Mouse (Mus musculus) limb, embryonic 14.5 days (tissue): ENCODE results near the gene Sorbs2. TPM values are rescaled to one million over a fixed set of nuclear protein-coding genes. Genes with fewer than 3 reads are reported as not detected.

Experiments
- ATAC-seq: fragments of 200-750 bp; cut with Nextera tagmentation; 2 replicates; pipeline ENCODE4 v1.8.0; 2017; ENCODE audit warnings: low read depth, moderate number of reproducible peaks, moderate TSS enrichment; ENCODE audit not compliant: low FRiP score
- DNase-seq: peaks from one replicate; pipeline ENCODE4 v3.0.0-alpha.2; 2015; ENCODE audit warnings: low spot score
- H3K27ac ChIP-seq: fragments of 300-500 bp; sonication (generic); replicated peaks from 2 replicates; pipeline ENCODE4 v1.5.1; 2014; ENCODE audit warnings: low read depth, mild to moderate bottlenecking, low read length, moderate library complexity, mixed read lengths
- H3K27me3 ChIP-seq: fragments of 300-500 bp; sonication (generic); 2 replicates; pipeline ENCODE4 v1.6.1; 2014; ENCODE audit warnings: low read length, mixed read lengths; ENCODE audit not compliant: control insufficient read depth, insufficient read depth
- H3K36me3 ChIP-seq: fragments of 300-500 bp; sonication (generic); 2 replicates; pipeline ENCODE4 v1.6.1; 2014; ENCODE audit warnings: mild to moderate bottlenecking, low read length, moderate library complexity, mixed read lengths; ENCODE audit not compliant: control insufficient read depth, insufficient read depth
- H3K4me1 ChIP-seq: fragments of 300-500 bp; sonication (generic); 2 replicates; pipeline ENCODE4 v1.6.1; 2014; ENCODE audit warnings: antibody characterized with exemption, low read length, mixed read lengths; ENCODE audit not compliant: control insufficient read depth, insufficient read depth
- H3K4me2 ChIP-seq: fragments of 300-500 bp; sonication (generic); replicated peaks from 2 replicates; pipeline ENCODE4 v1.6.1; 2014; ENCODE audit warnings: low read depth, mild to moderate bottlenecking, low read length, moderate library complexity; ENCODE audit not compliant: severe bottlenecking
- H3K4me3 ChIP-seq: fragments of 300-500 bp; sonication (generic); replicated peaks from 2 replicates; pipeline ENCODE4 v1.5.1; 2014; ENCODE audit warnings: low read length
- H3K9ac ChIP-seq: fragments of 300-500 bp; sonication (generic); 2 replicates; pipeline ENCODE4 v1.6.1; 2014; ENCODE audit warnings: mild to moderate bottlenecking, low read depth, low read length, moderate library complexity; ENCODE audit not compliant: severe bottlenecking
- H3K9me3 ChIP-seq: fragments of 300-500 bp; sonication (generic); 2 replicates; pipeline ENCODE4 v1.6.1; 2016; ENCODE audit warnings: low read length; ENCODE audit not compliant: control insufficient read depth
- POLR2A ChIP-seq: fragments of 200-500 bp; IDR thresholded peaks from 2 replicates; pipeline ENCODE4 v1.8.0; 2012; ENCODE audit warnings: inconsistent platforms, mild to moderate bottlenecking, moderate library complexity, borderline replicate concordance; ENCODE audit not compliant: insufficient read depth, insufficient read length; ENCODE audit errors: extremely low read depth
- WGBS: fragments of 180-500 bp; shearing (Covaris S2); extraction: QIAGEN DNeasy Blood & Tissue Kit; methylation state at CpG from one replicate; pipeline ENCODE4 v1.1.7; 2014; 5-methylcytosine and 5-hydroxymethylcytosine counted together
- polyA plus RNA-seq, 2 experiments: library from polyadenylated mRNA; depleted of rRNA in 1 of 2; stranded (reverse) in 1 of 2; unstranded in 1 of 2; fragments of >200 nt; fragmentation: Nextera tagmentation in 1 of 2; extraction: Ambion mirVana in 1 of 2; gene quantifications; 2 replicates each; pipeline versions ENCODE4 v1.2.1 to v1.2.3; 2012 to 2014

The Sorbs2 gene
- polyA plus RNA-seq, 2 experiments: 52.7 to 54.1 TPM

DNA sequence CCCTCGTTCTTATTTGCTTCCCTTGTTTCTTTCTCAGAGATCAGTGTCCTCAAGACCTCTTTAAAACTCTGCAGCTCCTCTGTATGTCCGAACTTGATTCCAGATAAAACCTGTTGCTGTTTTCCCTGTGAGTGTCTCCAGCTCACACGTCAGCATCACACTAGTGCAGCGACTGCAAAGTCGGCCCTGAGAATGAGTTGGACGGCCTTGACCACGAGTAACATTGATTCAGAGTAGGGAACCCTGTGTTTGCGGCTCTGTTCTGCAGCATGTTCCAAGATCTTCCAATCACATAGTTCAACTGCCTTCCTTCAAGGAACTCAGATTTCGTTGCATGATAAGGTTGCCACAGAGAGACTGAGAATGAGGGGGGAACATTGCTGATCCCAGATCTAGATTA is 268.8 kb downstream of the Sorbs2 start:
- WGBS: 82% methylated on average over 9 of the region's 9 CpGs
- no peak overlapping the region for H3K4me2 ChIP-seq
- H3K27me3 ChIP-seq: no peaks in the 10 kb centered on the region
- H3K36me3 ChIP-seq: peaks cover 11% of the 10 kb centered on the region; the same call in 1 of the 2 replicates
- H3K9me3 ChIP-seq: no peaks in the 10 kb centered on the region
- H3K9ac ChIP-seq: no peak overlapping the region
- H3K27ac ChIP-seq: no peak overlapping the region
- no peak overlapping the region for H3K4me3 ChIP-seq
- ATAC-seq (no peak), DNase-seq (no peak)
- TF ChIP-seq POLR2A: no peak
- H3K4me1 ChIP-seq: no peaks in the 10 kb centered on the region

DNA sequence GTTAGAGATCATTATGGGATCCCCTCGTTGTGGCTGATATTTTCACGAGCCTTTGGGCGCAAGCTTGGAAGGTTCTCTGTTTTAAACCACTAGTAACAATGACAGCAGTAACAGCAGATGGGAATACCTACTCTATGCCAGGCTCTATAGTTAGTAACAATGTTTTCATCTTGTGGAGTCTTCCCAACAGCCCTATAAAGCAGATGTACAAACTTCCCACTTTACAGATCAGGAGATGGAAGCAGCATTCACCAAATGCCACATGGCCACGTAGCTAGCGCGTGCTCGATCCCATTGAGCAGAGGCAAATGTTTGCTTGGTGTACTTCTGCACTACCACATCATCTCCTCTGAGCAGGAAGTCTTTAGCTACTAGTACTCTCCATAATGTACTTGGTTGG is 269.4 kb downstream of the Sorbs2 start:
- WGBS: 90% methylated on average over 7 of the region's 7 CpGs
- no peak for TF ChIP-seq POLR2A

DNA sequence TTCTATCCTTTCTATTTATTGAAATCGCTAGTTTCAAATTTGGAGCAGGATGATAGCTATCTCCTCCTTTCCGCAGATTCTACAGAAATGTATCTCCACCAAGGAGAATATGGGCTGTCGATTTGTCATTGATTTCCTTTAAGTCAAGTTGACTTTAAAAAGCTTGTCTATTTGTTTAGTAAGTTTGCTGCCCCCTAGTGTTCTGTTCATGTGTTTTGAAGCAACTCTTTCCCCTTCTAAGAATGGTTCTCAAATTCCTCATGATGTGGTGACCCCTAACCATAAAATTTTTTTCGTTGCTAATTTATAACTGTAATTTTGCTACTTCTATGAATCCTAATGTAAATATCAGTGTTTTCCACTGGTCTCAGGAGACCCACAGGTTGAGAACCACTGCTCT is 273.0 kb downstream of the Sorbs2 start:
- WGBS: 48% methylated on average over 4 of the region's 4 CpGs

More for the DNA sequence above, 269.4 kb downstream of the Sorbs2 start:
- Histone ChIP-seq H3K9ac (no peak overlapping the region), H3K4me1 (no peaks in the 10 kb centered on the region), H3K9me3 (no peaks in the 10 kb centered on the region), H3K27me3 (no peaks in the 10 kb centered on the region), H3K4me3 (no peak overlapping the region), H3K4me2 (no peak overlapping the region), H3K36me3 (peaks cover 11% of the 10 kb centered on the region; the same call in 1 of the 2 replicates), H3K27ac (no peak overlapping the region)
- DNase-seq (no peak), ATAC-seq (no peak)

DNA sequence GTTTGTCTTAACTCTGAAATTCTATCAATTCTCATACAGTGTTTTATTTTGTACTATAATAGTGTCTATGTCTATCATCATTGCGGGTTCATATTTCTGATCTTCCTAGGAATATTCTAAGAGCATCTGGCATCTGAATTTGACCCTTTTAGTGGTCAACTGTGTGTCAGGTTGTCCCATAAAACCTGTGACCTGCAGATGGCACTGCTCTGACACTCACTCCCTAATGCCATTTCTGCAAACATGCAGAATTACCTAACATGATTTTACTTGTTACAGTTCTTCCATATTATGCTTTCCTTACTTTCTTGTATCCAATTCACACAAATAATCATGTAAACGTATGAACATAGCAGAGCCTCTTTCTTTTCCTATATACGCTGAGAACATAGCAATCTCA is 281.0 kb downstream of the Sorbs2 start:
- ATAC-seq (no peak), DNase-seq (no peak)
- Histone ChIP-seq H3K4me2 (no peak overlapping the region), H3K4me3 (no peak overlapping the region), H3K4me1 (no peaks in the 10 kb centered on the region), H3K9me3 (no peaks in the 10 kb centered on the region), H3K36me3 (peaks cover 11% of the 10 kb centered on the region), H3K9ac (no peak overlapping the region), H3K27ac (no peak overlapping the region), H3K27me3 (no peaks in the 10 kb centered on the region)
- TF ChIP-seq POLR2A: no peak
- 82% methylated on average over 3 of the region's 3 CpGs for WGBS

More for the DNA sequence above, 273.0 kb downstream of the Sorbs2 start:
- TF ChIP-seq POLR2A: no peak
- Histone ChIP-seq H3K27me3 (no peaks in the 10 kb centered on the region), H3K36me3 (peaks cover 10% of the 10 kb centered on the region; the same call in 1 of the 2 replicates), H3K9ac (no peak overlapping the region), H3K27ac (no peak overlapping the region), H3K9me3 (no peaks in the 10 kb centered on the region), H3K4me2 (no peak overlapping the region), H3K4me1 (no peaks in the 10 kb centered on the region), H3K4me3 (no peak overlapping the region)
- DNase-seq (peak; percentile 75), ATAC-seq (no peak)

DNA sequence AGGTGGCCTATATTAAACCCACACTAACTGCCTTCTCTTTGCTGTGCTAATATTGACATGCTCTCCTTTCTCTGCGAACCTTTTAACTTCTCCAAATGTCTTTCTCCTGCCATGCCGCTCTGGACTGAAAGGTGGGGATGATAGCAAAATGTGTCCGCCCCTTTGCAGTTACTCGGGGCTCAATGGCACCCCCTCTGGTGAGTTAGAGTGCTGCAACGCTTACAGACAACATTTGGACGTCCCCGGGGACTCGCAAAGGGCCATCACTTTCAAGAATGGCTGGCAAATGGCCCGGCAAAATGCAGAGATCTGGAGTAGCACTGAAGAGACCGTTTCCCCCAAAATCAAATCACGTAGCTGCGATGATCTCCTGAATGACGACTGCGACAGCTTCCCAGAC is 287.3 kb downstream of the Sorbs2 start:
- Histone ChIP-seq H3K36me3 (peaks cover 13% of the 10 kb centered on the region; the same call in 1 of the 2 replicates), H3K4me2 (no peak overlapping the region), H3K27me3 (no peaks in the 10 kb centered on the region), H3K4me3 (no peak overlapping the region), H3K9me3 (no peaks in the 10 kb centered on the region), H3K4me1 (no peaks in the 10 kb centered on the region), H3K27ac (no peak overlapping the region), H3K9ac (no peak overlapping the region)
- ATAC-seq (no peak), DNase-seq (no peak)
- 90% methylated on average over 14 of the region's 14 CpGs for WGBS
- TF ChIP-seq POLR2A: no peak

DNA sequence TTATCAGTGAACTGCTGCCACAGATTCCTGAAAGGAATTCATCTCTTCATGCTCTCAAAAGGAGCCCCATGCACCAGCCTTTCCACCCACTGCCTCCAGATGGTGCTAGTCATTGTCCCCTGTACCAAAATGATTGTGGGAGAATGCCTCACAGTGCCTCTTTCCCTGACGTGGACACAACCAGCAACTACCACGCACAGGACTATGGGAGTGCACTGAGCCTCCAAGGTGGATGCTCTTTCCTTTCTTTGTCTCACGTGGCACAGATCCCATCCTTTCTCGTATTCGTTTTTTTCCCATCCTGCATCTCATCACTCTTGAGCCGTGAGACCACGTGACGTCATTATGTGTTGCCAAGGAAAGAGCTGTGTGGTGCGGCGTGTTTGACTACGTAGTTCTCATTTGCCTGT is 288.7 kb downstream of the Sorbs2 start:
- Histone ChIP-seq H3K4me2 (no peak overlapping the region), H3K36me3 (peaks cover 13% of the 10 kb centered on the region; the same call in 1 of the 2 replicates), H3K9me3 (no peaks in the 10 kb centered on the region), H3K27me3 (no peaks in the 10 kb centered on the region), H3K9ac (no peak overlapping the region), H3K4me3 (no peak overlapping the region), H3K27ac (no peak overlapping the region), H3K4me1 (no peaks in the 10 kb centered on the region)
- DNase-seq (peak; percentile 51), ATAC-seq (peak; percentile 12; the same call in 1 of the 2 replicates)
- 66% methylated on average over 11 of the region's 11 CpGs for WGBS
- TF ChIP-seq POLR2A: no peak
